Mouse (Mus musculus) spleen, postnatal 36 days (tissue): ENCODE results near the gene Ccdc58.
"Not testable (repeated sequence)": the region's sequence is repeated elsewhere in the genome, so short reads cannot be mapped to it uniquely, and the experiment has no call there.

Source experiments
- DNase-seq, 2 experiments: peaks; one replicate each; pipeline ENCODE4 v3.0.0; 2022; ENCODE audit warnings: low spot score in 2 of 2, mixed read lengths in 1 of 2

The Ccdc58 gene

DNA sequence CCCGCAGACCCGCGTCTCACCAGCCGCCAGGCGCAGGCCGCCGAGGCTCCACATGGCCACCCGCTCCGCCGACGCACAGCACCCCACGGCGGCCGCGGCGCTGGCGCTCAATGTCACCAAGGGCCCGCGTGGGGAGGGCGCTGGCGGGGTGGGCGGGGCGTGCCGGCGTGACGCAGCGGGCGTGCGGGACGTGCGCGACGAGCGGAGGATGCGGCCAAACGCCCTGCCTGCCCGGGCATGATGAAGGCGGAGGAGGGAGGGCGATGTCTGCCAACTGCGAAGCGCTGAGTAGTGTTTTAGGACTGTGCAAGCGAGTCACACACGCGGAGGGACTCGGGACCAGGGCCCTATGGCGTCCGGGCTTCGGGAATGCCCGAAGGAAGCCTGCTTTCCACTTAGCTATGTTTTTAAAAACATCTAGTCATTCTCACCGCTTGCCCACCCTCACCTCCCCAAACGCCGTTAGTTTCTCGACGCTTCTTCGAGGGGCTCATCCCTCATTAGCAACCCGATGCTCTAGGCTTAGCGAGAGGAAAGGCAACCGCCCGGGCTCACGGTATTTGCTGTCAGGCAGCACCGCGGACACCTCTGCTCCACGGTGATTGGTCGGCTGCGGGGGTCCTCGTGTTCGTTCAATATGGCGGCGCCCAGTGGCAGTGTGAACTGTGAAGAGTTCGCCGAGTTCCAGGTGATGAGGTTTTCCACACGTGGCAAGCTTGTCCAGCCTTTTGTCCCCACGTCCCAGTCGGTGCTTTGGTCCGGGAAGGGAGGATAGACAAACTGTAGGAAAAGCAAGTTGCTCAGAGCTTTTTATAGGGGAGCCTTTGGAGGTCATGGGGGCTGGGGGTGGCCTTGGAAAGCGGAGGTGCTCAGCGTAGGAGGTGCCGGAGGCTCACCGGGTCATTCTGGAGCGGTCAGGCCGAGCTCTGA is at the start of gene Ccdc58, which contains the start of gene Fam162a:
Gene Ccdc58 (plus strand): TSS at position 236 of the 930 bp plus-strand sequence.
Gene Fam162a (minus strand): TSS at position 145 of the 930 bp plus-strand sequence.
- DNase-seq, result peak; percentile 90

DNA sequence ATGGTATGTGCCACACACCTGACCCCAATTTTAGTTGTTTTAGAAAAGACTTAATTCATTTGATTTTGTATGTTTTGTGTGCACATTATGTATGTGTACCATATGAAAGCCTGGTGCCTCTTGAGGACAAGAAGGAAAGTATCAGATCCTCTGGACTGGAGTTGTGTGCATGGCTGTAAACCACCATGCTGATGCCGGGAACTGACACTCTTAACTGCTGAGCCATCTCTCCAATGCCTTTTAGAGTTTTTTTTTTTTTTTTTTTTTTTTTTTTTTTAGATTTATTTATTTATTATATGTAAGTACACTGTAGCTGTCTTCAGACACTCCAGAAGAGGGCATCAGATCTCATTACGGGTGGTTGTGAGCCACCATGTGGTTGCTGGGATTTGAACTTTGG is 43.4 kb upstream of the Ccdc58 start:
- not testable (repeated sequence) for DNase-seq

DNA sequence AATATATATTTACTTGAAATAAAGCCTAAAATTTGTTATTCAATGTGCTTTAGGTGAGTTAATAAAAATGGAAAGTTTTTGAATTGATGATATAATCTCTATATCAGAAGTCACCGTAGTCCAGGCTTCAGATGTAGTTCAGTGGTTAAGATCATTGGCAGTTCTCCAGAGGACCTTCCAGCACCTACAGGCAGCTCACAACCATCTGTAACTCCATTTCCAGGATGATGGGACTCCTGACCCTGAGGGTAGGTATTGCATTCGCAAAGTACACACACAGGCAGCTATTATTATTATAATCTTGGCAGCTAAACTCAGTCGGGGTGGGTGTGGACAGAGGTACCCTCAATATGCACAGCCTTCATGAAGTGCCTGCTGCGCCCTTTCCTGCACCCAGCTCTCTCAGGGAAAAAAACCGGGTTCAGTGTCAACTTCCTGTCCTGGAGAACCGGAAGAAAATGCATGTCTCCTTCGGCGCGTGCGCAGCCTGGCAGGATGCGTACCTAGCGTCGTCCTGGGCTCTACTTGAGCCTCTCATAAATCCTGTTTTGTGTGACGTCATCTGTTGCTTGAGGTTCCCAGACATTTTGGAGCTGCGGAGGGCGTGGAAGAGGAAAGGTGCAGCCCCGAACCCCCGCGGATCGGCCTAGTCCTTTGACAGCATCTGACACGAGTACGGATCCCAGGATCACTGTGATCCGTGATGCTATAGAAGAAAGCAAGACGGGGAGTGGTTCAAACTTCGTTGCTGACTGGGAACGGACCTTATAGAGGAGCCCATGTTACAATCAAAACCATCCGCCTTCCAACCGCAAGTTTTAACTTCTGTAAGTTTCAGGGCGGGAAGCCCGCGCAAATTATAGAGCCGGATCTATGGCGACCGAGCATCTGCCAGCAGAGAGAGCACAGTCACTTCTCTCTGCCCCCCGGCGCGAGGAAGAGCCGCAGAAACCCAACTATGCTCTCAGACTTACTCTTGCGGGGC is 30.6 kb upstream of the Ccdc58 start, which contains the start of gene Wdr5b:
Gene Wdr5b (plus strand): TSS at position 551 of the 985 bp plus-strand sequence.
- DNase-seq, result peak; percentile 93 to 96

DNA sequence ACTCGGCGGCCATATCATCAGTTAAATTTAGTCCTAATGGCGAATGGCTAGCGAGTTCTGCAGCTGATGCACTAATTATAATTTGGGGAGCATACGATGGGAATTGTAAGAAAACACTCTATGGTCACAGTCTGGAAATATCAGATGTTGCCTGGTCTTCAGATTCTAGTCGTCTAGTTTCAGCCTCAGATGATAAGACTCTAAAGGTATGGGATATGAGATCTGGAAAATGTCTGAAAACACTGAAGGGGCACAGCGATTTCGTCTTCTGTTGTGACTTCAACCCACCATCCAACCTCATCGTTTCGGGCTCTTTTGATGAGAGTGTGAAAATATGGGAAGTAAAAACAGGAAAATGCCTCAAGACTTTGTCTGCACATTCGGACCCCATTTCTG is 29.9 kb upstream of the Ccdc58 start:
- no peak for DNase-seq

DNA sequence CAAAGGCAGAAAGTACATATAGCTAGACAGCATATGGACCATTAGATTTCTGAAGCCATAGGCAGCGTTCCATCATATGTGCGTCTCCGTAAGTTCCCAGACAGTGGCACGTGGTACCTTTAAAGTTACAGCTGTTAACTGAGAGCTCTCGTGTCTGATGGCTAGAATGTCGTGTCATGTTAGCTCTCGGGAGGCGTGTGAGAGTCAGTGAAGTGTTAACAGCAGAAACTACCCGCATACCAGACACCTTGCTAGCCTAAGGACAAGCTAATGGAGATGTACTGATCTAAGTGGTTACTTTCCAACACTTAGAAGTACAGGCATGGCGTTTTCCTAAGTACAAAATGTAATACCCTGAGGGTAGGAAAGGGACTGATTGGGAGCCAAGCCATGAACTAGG is 28.4 kb upstream of the Ccdc58 start:
- no peak for DNase-seq

DNA sequence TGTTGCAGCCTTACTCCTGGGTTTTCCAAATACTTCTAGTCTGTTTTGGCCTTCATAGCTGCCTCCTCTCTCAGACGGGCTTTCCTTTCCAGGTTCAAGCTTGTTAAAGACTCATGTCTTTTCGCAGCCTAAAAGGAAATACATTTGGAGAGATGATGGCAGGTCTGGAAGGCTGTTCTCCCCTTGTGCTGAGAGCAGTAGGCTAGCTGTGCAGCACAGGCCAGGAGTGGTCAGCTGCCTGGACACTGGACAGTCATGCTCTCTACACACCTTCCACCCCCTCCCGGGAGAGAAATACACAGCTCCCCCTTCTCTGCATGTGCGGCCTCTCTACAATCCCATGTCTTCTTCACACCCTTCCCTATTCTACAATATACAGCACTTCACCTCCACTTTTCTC is 27.5 kb upstream of the Ccdc58 start:
- DNase-seq, result no peak

DNA sequence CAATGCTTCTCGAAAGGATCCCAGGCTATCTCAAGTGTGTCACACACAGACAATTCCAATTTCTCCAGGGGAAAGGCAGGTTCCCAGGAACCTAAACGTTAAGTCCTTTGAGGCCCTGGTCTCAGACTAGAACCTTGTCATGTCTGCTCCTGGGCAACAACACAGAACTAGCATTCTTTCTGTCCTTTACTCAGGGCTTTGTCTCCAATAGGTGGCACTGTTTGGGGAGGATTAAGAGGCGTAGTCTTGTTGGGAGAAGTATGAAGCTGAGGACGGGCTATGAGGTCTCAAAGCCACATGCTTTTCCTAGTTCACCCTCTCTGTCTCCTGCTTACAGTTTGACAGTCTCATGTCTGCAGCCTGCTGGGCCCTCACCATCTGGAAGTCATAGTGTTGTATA is 23.9 kb upstream of the Ccdc58 start:
- DNase-seq, result no peak

DNA sequence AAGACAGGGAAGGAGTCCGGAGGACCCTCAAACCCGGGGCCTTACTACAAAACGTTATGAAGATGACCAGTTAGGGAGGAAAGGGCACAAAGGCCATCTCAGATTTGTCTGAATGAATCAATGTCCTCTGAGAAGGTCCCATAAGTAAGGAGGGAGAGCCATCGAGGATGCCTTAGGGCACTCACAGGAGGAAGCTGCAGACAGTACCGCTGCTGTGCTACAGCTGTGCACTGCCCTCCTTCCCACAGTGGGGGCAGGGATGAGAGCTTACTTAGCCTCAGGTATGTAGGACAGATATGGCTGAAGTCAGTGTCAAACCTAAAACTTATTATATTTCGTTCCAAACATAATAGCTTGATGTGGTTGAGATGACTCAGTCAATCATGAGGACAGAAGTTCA is 20.0 kb upstream of the Ccdc58 start:
- DNase-seq, result no peak

DNA sequence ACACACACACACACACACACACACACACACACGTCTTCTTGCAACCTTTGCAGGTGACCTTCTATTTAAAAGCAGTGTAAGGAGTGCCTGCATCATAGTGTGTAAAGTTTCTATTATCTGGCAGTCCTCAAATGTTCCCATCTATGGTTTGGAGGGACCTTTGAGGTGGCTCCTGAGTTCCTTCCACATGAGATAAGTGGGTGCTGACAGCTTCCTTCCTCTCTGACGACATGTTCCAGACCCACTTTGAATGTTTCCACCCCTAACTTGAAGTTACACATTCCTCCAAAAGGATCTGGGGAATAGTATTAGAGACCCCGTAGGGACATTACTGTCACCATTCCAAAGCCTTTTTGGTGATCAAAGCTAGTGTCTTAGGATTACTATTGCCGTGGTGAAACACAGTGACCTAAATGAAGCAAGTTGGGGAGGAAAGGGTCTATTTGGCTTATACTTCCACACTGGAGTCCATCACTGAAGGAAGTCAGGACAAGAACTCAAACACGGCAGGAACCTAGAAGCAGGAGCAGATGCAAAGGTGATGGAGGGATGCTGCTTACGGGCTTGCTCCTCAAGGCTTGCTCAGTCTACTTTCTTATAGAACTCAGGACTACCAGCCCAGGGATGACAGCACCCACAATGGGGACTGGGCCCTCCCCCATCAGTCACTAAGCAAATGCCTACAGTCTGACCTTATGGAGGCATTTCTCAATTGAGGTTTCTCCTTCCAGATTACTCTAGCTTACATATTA is 17.8 kb upstream of the Ccdc58 start:
- no peak for DNase-seq

DNA sequence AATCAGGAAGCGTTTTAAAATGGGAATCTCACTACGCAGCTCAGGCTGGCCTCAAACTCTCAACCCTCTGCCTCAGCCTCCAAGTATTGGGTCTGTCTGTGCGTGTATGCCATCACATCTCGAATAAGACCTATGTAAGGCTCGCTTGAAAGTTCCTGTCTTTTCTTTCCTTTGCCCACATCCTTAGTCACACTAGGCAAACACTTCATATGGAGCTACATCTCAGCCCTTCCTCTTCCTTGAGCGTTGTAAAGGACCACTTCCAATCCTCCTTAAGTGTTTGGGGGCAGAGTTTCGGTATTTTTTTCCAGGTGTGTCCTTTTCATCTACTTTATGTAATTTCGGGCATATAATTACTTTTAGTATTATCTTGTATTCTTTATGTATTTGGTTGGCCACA is 16.6 kb upstream of the Ccdc58 start:
- DNase-seq, result no peak

DNA sequence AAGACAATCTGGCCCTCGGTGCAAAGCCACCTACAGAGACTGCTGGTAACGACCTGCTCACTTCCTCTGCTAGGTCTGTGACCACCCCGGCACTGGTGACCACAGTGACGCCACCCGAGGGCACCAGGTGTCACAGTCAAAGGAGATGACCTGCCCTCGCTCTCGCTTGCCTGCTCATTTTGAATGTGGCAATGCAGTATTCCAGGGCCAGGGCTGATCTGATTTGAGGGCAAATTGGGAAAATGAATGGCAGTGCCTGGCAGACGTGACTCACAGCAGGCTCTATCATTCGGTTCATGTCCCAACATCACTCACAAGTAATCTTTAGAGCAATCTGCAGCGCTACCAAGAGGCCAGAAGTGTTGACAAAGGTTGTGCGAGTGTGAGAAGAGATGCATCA is 15.1 kb upstream of the Ccdc58 start:
- DNase-seq, result no peak

DNA sequence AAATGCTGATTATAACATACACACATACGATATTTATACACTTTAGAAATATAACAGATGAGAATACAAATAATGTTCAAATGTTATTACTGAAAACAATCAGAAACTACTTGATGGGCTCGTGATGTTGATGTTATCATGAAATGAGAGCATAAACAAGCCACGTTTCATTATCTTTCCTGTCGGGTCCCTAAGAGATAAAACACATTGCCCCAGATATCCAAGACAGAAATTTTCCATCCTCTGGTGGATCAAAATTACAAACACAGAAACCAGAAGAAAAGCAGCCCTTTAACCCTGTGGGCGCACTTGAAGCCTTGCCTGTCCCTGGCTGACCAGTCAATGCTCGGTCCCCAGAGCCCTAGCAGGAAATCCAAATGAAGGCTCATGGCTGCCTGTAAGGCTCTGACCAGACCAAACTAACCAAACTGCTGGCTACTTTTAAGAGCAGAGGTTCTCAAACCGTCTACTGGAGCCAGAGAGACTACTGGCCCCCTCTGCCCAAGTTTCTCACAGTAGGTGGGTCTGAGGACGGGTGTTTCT is 13.5 kb upstream of the Ccdc58 start:
- no peak for DNase-seq

DNA sequence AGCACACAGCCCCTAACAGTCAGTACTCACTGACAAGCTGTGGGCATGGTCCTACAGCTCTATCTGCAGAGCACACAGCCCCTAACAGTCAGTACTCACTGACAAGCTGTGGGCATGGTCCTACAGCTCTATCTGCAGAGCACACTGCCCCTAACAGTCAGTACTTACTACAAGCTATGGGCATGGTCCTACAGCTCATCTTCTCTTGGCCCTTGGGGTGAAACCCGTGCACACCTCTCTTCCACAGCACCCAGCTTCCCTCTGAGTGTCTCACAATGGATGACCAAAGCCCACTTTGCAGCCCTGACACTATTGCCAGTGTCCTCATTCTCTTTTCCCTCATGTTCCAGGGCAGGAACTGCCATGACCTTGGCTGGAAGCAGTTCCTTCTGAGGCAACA is 9.0 kb upstream of the Ccdc58 start:
- not testable (repeated sequence) for DNase-seq

DNA sequence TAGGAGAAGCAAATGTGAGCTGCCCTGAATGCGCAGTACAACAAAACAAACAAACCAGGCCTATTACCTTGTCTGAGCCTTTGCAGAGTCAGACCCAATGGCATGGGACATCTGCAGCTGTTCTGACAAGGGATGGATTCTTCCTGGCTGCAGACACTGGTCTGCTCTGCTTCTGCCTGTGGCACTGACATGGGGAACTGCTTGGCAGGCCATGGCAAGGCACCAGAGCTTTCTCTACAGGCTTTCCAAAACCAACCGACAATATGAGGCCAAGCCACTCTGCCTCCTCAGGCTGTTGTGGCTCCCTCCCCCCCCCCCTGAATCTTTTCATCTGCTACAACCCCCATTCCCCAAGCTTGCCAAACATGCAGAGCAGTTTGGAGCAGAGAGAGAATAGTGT is 8.2 kb upstream of the Ccdc58 start:
- DNase-seq, result no peak

DNA sequence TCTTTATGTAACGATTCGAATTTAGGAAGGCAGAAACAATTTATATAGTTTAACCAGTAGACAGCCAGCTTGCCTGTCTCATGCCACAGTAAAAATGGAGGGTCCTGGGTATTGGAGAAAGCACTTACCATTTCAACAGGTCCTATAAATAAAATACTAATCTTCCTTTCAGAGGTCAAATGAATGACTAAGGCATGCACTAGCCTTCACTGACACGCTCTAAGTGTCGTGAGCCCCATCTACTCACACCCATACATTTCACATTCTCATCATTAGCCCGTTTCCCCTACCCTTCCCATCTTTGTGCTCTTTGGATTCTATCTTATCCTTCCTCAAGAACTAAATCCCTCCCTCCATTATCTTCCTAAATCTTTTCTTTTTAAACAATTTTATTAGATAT is 6.6 kb upstream of the Ccdc58 start:
- no peak for DNase-seq

DNA sequence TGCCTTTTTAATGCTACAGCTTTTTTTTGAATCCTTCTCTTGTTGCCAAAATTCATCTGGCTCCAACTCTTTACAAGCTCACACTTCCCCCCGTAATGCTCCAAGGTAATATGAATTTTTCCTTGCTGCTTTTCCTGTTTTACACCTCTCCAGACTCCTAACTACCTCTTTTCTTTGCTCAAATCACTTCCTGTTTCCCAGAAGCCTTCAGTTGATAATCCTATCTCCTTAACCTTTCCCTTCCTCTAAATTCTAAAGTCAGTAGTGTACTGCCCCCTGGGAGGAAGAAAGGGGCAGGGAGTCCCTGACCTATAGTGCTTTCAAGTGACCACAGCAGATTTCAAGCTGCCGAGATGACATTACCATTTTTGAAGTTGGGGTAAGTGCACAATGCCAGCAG is 3.8 kb upstream of the Ccdc58 start:
- DNase-seq, result no peak

DNA sequence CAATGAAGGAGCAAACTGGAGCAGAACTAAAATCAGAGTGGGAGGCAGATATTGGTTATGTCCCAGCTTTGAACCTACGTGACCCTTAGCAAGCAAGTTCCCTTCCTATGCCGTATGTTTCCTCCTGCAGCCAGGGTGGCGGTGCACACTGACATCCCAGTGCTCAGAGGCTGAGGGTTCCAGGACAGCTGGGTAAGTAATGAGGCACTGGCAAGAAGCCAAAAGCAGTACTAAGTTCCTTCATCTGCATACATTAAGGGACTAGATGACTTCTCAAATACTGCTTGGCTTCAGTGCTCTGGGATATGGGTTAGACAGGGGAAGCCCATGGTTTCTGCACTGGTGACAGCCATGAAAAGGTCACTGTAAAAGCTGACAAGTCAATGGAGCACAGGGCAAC is 3.1 kb upstream of the Ccdc58 start:
- no peak for DNase-seq

DNA sequence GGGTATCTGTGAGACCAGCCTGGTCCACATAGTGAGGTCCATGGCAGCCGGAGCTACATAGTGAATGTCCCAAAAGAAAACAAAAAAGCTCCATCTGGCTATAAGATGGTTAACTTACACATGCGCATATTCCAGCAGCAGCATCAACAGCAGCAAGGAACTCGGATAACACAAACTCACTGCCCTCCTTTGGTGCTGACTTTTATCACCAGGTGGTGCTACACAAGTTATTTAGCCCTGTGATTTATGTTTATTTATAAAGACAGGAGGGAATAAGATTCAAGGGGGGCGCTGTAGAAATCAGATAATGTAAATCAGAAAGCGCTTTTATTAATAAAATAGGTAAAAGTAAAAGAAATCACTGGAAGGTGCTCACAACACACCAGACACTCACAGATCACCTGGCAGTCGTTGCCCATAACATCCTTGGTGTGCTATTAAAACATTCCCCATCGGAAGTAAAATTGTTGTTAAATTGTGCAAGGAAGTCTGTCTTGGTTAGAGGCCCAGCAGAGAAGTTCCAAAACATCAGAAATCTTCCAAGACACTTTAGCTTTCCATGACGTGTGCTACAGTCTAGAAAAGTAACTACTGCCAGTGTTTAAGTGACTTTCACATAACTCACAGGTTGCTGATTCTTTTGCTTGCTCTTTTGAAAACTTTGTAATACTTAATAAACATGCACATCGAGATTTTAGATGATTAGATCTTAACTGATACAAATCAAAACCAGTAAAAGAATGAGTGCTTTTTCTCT is 1.5 kb upstream of the Ccdc58 start:
- no peak for DNase-seq

DNA sequence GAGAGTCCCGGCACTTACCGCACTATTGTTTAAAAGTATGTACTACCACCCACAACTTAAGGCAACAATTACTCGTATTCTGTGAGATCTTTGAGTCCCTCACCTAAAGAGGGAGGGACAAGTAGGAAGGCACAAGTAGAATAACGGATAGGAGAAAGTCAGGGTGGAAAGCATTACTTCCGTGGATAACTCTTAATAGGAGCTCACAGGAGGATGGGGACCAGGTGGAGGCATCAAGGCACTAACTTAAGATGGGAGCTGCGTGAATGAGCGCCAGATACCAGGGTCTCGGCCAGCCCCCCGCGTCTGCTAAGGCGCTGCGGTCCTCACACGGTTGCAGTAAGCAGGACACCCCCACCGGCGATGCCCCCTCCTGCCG is 425 bp upstream of the Ccdc58 start:
- DNase-seq, result peak in 1 of 2 experiments; percentile 2

DNA sequence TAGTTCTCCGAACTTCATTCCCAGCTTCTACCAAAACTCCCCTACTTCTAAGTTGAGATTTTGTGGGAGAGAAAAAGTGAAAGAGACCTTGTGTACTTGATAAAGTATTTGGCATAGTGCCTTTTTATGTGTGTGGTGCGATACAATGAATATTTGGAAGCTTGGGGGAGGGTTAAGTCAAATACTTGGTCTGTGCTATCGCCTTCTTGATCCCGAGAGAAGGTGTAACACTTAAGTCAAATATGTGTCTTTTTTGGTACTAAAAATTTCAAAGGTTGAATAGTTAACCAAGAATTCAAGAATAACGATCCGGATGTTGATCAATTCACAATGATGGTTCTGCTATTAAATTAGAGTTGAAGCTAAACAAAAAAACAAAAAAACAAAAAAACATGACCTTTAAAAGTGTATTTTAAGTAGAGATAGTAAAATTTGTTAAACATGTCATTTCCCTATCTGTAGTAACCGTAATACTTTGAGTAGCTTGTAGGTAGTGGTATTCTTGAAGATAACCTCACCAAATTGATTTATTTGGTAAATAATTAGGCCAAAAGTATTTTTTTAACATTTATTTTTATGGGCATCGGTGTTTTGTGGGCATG is 1.0 kb downstream of the Ccdc58 start:
- no peak for DNase-seq
